Mouse (Mus musculus): ENCODE results near the gene Rftn2. TPM values are rescaled to one million over a fixed set of nuclear protein-coding genes. Genes with fewer than 3 reads are reported as not detected.

Rftn2 gene
- polyA plus RNA-seq, 1 experiment from 2014 or later, result 11.6 TPM

- 13% methylated on average over 3 of the region's 3 CpGs for WGBS
Observed at GRCm38 (mm10) chr1:55198719-55199118, 27.9 kb downstream of the Rftn2 start.

GRCm38 (mm10) chr1:55196327-55197003 is 30.1 kb downstream of the Rftn2 start:
- WGBS, result 50% methylated on average over 6 of the region's 6 CpGs
- ATAC-seq (ENCODE audit: low FRiP score), result no peak

More at GRCm38 (mm10) chr1:55198719-55199118, 27.9 kb downstream of the Rftn2 start:
- H3K36me3 ChIP-seq (replicated peaks; ENCODE audit: control insufficient read depth, insufficient read depth), result no peaks in the 10 kb centered on the region
- no peak for DNase-seq (ENCODE audit: low spot score)
- H3K4me2 ChIP-seq (replicated peaks), result no peak overlapping the region
- no peak overlapping the region for H3K9ac ChIP-seq
- H3K27me3 ChIP-seq (ENCODE audit: control insufficient read depth, insufficient read depth, low read length), result no peaks in the 10 kb centered on the region
- no peaks in the 10 kb centered on the region for H3K9me3 ChIP-seq (ENCODE audit: control insufficient read depth, low read length)
- H3K27ac ChIP-seq, result no peak overlapping the region
- H3K4me1 ChIP-seq (replicated peaks; ENCODE audit: control insufficient read depth, insufficient read depth, low read length), result peaks cover 13% of the 10 kb centered on the region
- ATAC-seq (ENCODE audit: low FRiP score), result no peak
- H3K4me3 ChIP-seq (replicated peaks; ENCODE audit: low read length), result no peak overlapping the region

GRCm38 (mm10) chr1:55195021-55195420 is 31.6 kb downstream of the Rftn2 start:
- Histone ChIP-seq H3K27ac (no peak overlapping the region), H3K27me3 (ENCODE audit: control insufficient read depth, insufficient read depth, low read length) (no peaks in the 10 kb centered on the region), H3K4me3 (replicated peaks; ENCODE audit: low read length) (no peak overlapping the region), H3K9ac (no peak overlapping the region), H3K4me2 (replicated peaks) (peak overlapping the region; percentile 38), H3K4me1 (replicated peaks; ENCODE audit: control insufficient read depth, insufficient read depth, low read length) (peaks cover 17% of the 10 kb centered on the region), H3K9me3 (ENCODE audit: control insufficient read depth, low read length) (no peaks in the 10 kb centered on the region), H3K36me3 (replicated peaks; ENCODE audit: control insufficient read depth, insufficient read depth) (no peaks in the 10 kb centered on the region)
- DNase-seq (ENCODE audit: low spot score), result no peak
- WGBS, result 54% methylated on average over 4 of the region's 4 CpGs
- ATAC-seq (ENCODE audit: low FRiP score), result no peak

More at GRCm38 (mm10) chr1:55196327-55197003, 30.1 kb downstream of the Rftn2 start:
- no peak overlapping the region for H3K4me3 ChIP-seq (replicated peaks; ENCODE audit: low read length)
- no peak overlapping the region for H3K4me2 ChIP-seq (replicated peaks)
- no peak overlapping the region for H3K27ac ChIP-seq
- no peaks in the 10 kb centered on the region for H3K9me3 ChIP-seq (ENCODE audit: control insufficient read depth, low read length)
- no peaks in the 10 kb centered on the region for H3K36me3 ChIP-seq (replicated peaks; ENCODE audit: control insufficient read depth, insufficient read depth)
- H3K27me3 ChIP-seq (ENCODE audit: control insufficient read depth, insufficient read depth, low read length), result no peaks in the 10 kb centered on the region
- DNase-seq (ENCODE audit: low spot score), result no peak
- peaks cover 17% of the 10 kb centered on the region for H3K4me1 ChIP-seq (replicated peaks; ENCODE audit: control insufficient read depth, insufficient read depth, low read length)
- no peak overlapping the region for H3K9ac ChIP-seq

DNA sequence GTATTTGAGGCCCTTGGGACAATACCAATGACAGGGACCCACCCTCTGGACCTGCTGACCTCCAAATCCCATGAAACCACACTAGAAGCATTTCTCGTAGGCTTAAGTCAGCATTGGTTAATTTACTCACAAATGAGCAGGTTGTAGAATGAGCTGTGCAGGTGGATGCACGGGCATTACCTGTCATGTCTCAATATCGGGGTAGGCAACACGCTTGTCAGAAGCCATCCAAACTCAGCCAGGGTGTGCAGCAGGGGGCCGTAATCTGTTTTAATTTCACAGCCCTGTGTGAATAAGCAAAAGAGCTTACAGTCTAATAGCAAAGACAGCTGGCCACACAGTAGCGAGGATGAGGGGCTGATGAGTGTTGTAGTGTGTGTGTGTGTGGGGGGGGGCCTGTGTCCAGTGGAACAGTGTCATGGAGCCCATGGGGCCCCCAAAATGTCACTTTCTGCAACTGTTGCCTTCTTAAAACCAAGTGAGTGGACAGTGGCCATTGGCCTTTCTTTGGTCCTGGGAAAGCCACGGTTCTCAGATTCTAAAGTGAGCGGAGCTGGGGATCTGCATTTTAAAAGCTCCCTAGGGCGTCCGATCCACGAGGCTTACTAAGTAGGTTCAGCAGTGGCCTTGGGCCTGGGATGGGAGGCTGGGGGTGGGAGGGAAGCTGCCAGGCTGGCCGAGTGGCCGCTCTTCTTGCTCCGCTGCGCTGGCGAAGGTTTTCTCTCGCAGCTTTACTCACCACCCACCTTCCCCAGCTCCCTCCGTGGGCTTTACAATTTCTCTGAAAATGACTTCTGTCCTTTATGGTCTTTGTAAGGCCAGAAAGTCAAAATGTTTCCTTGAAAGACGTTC is 32.3 kb downstream of the Rftn2 start:
- Histone ChIP-seq H3K4me2 (replicated peaks) (peak overlapping the region; percentile 38), H3K9me3 (ENCODE audit: control insufficient read depth, low read length) (no peaks in the 10 kb centered on the region), H3K4me1 (replicated peaks; ENCODE audit: control insufficient read depth, insufficient read depth, low read length) (peaks cover 17% of the 10 kb centered on the region), H3K36me3 (replicated peaks; ENCODE audit: control insufficient read depth, insufficient read depth) (no peaks in the 10 kb centered on the region), H3K27ac (no peak overlapping the region), H3K9ac (peak overlapping the region; percentile 21; the same call in 1 of the 2 replicates), H3K4me3 (replicated peaks; ENCODE audit: low read length) (no peak overlapping the region), H3K27me3 (ENCODE audit: control insufficient read depth, insufficient read depth, low read length) (no peaks in the 10 kb centered on the region)
- WGBS, result 24% methylated on average over 19 of the region's 19 CpGs
- DNase-seq (ENCODE audit: low spot score), result no peak
- peak; percentile 41; the same call in 1 of the 2 replicates for ATAC-seq (ENCODE audit: low FRiP score)

- Histone ChIP-seq H3K27me3 (ENCODE audit: control insufficient read depth, insufficient read depth, low read length) (no peaks in the 10 kb centered on the region), H3K4me1 (replicated peaks; ENCODE audit: control insufficient read depth, insufficient read depth, low read length) (peaks cover 17% of the 10 kb centered on the region), H3K9ac (no peak overlapping the region), H3K27ac (no peak overlapping the region; the same call in 1 of the 2 replicates), H3K4me3 (replicated peaks; ENCODE audit: low read length) (no peak overlapping the region), H3K36me3 (replicated peaks; ENCODE audit: control insufficient read depth, insufficient read depth) (no peaks in the 10 kb centered on the region), H3K9me3 (ENCODE audit: control insufficient read depth, low read length) (no peaks in the 10 kb centered on the region), H3K4me2 (replicated peaks) (no peak overlapping the region)
- ATAC-seq (ENCODE audit: low FRiP score) (peak; percentile 15; the same call in 1 of the 2 replicates), DNase-seq (ENCODE audit: low spot score) (no peak)
- 58% methylated on average over 2 of the region's 2 CpGs for WGBS
Observed at GRCm38 (mm10) chr1:55193316-55193715, 33.3 kb downstream of the Rftn2 start.

- WGBS, result 57% methylated on average over 3 of the region's 3 CpGs
- Histone ChIP-seq H3K9me3 (ENCODE audit: control insufficient read depth, low read length) (no peaks in the 10 kb centered on the region), H3K27ac (no peak overlapping the region), H3K27me3 (ENCODE audit: control insufficient read depth, insufficient read depth, low read length) (no peaks in the 10 kb centered on the region), H3K4me2 (replicated peaks) (no peak overlapping the region), H3K36me3 (replicated peaks; ENCODE audit: control insufficient read depth, insufficient read depth) (no peaks in the 10 kb centered on the region), H3K4me3 (replicated peaks; ENCODE audit: low read length) (no peak overlapping the region), H3K9ac (no peak overlapping the region), H3K4me1 (replicated peaks; ENCODE audit: control insufficient read depth, insufficient read depth, low read length) (peaks cover 17% of the 10 kb centered on the region)
- DNase-seq (ENCODE audit: low spot score) (no peak), ATAC-seq (ENCODE audit: low FRiP score) (no peak)
Observed at GRCm38 (mm10) chr1:55192824-55193223, 33.8 kb downstream of the Rftn2 start.

GRCm38 (mm10) chr1:55192015-55192414 is 34.6 kb downstream of the Rftn2 start:
- Histone ChIP-seq H3K27ac (peak overlapping the region; percentile 28; the same call in 1 of the 2 replicates), H3K36me3 (replicated peaks; ENCODE audit: control insufficient read depth, insufficient read depth) (no peaks in the 10 kb centered on the region), H3K4me2 (replicated peaks) (peak overlapping the region; percentile 46), H3K9ac (peak overlapping the region; percentile 37; the same call in 1 of the 2 replicates), H3K9me3 (ENCODE audit: control insufficient read depth, low read length) (no peaks in the 10 kb centered on the region), H3K27me3 (ENCODE audit: control insufficient read depth, insufficient read depth, low read length) (no peaks in the 10 kb centered on the region), H3K4me3 (replicated peaks; ENCODE audit: low read length) (peak overlapping the region; percentile 23), H3K4me1 (replicated peaks; ENCODE audit: control insufficient read depth, insufficient read depth, low read length) (peaks cover 17% of the 10 kb centered on the region)
- WGBS, result 17% methylated on average over 8 of the region's 8 CpGs
- peak; percentile 68; the same call in 1 of the 2 replicates for ATAC-seq (ENCODE audit: low FRiP score)
- peak; percentile 44 for DNase-seq (ENCODE audit: low spot score)

DNA sequence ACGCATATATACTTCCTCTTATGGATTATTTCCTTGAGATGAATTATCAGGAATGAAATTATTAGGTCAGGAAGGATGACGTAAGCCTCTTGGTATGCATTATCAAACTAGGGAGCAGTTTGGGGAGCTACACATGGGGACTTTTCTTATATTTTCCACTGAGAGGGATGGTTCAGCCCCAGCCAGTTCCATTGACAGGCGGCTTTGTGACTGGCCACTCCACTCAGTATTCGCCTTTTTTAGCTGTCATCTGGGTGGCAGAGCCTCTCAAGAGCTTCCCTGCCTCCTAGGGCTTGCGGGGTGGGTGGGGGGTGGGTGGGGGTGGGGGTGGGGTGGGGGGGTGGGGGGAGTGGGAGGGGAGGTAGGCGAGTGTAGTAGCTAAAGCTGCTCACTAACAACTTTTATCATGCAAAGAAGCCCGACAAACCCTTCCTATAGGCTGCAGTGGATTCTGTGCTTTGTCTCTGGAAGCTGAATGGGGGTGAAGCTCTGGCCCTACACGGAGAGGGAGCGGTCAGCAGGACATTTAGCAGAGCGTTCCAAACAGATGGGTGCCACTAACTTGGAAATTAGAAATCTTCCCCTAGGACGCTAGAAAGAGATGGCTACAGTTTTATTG is 39.9 kb downstream of the Rftn2 start:
- Histone ChIP-seq H3K27me3 (ENCODE audit: control insufficient read depth, insufficient read depth, low read length) (no peaks in the 10 kb centered on the region), H3K4me2 (replicated peaks) (no peak overlapping the region), H3K27ac (no peak overlapping the region), H3K4me3 (replicated peaks; ENCODE audit: low read length) (no peak overlapping the region), H3K9ac (no peak overlapping the region), H3K36me3 (replicated peaks; ENCODE audit: control insufficient read depth, insufficient read depth) (no peaks in the 10 kb centered on the region), H3K9me3 (ENCODE audit: control insufficient read depth, low read length) (no peaks in the 10 kb centered on the region), H3K4me1 (replicated peaks; ENCODE audit: control insufficient read depth, insufficient read depth, low read length) (no peaks in the 10 kb centered on the region)
- no peak for DNase-seq (ENCODE audit: low spot score)
- WGBS, result 15% methylated on average over 11 of the region's 11 CpGs
- ATAC-seq (ENCODE audit: low FRiP score), result no peak; the same call in 1 of the 2 replicates

- no peak overlapping the region for H3K4me3 ChIP-seq (replicated peaks; ENCODE audit: low read length)
- no peaks in the 10 kb centered on the region for H3K4me1 ChIP-seq (replicated peaks; ENCODE audit: control insufficient read depth, insufficient read depth, low read length)
- no peak overlapping the region for H3K9ac ChIP-seq
- DNase-seq (ENCODE audit: low spot score) (no peak), ATAC-seq (ENCODE audit: low FRiP score) (no peak)
- no peaks in the 10 kb centered on the region for H3K27me3 ChIP-seq (ENCODE audit: control insufficient read depth, insufficient read depth, low read length)
- 87% methylated on average over 6 of the region's 6 CpGs for WGBS
- 0 out of 2 replicates have a peak, but pooled peaks cover 3% of the 10 kb centered on the region for H3K9me3 ChIP-seq (ENCODE audit: control insufficient read depth, low read length)
- H3K36me3 ChIP-seq (replicated peaks; ENCODE audit: control insufficient read depth, insufficient read depth), result 0 out of 2 replicates have a peak, but pooled peaks cover 6% of the 10 kb centered on the region
- no peak overlapping the region for H3K27ac ChIP-seq
- no peak overlapping the region for H3K4me2 ChIP-seq (replicated peaks)
Observed at GRCm38 (mm10) chr1:55185718-55186117, 40.9 kb downstream of the Rftn2 start.

All from hindbrain, embryonic 14.5 days (tissue).